Mouse (Mus musculus) forebrain, embryonic 10.5 days (tissue): ENCODE data around the gene Rnf135. TPM values are rescaled to one million over a fixed set of nuclear protein-coding genes. Genes with fewer than 3 reads are reported as not detected.
"Not testable (repeated sequence)": the region's sequence is repeated elsewhere in the genome, so short reads cannot be mapped to it uniquely, and the experiment has no call there.

ENCODE experiments used
- DNase-seq: peaks from one replicate; pipeline ENCODE4 v3.0.0-alpha.2; 2017; ENCODE audit warnings: low spot score; ENCODE audit errors: extremely low spot score
- H3K27ac ChIP-seq: fragments of 300-500 bp; sonication (generic); 2 replicates; pipeline ENCODE4 v1.5.1; 2016; ENCODE audit warnings: mild to moderate bottlenecking
- H3K27me3 ChIP-seq: fragments of 300-500 bp; sonication (generic); 2 replicates; pipeline ENCODE4 v1.6.1; 2016; ENCODE audit warnings: mild to moderate bottlenecking; ENCODE audit not compliant: poor library complexity, severe bottlenecking
- H3K36me3 ChIP-seq: fragments of 300-500 bp; sonication (generic); replicated peaks from 2 replicates; pipeline ENCODE4 v1.6.1; 2016; ENCODE audit warnings: mild to moderate bottlenecking, moderate library complexity
- H3K4me1 ChIP-seq: fragments of 300-500 bp; sonication (generic); 2 replicates; pipeline ENCODE4 v1.6.1; 2016
- H3K4me3 ChIP-seq: fragments of 300-500 bp; sonication (generic); 2 replicates; pipeline ENCODE4 v1.5.1; 2016; ENCODE audit warnings: mild to moderate bottlenecking, moderate library complexity
- H3K9me3 ChIP-seq: fragments of 300-500 bp; sonication (generic); 2 replicates; pipeline ENCODE4 v1.6.1; 2016; ENCODE audit warnings: mild to moderate bottlenecking, moderate library complexity
- WGBS: fragments of 180-500 bp; shearing (Covaris S2); methylation state at CpG from one replicate; pipeline ENCODE4 v1.1.7; 2016; 5-methylcytosine and 5-hydroxymethylcytosine counted together
- polyA plus RNA-seq: library from polyadenylated mRNA; unstranded; fragments of >200 nt; fragmentation: Nextera tagmentation; extraction: Ambion mirVana; gene quantifications from 2 replicates; pipeline ENCODE4 v1.2.1, GENCODE M21; 2016

Gene Rnf135
- polyA plus RNA-seq, 1 experiment from 2014 or later, result 4.5 TPM

GRCm38 (mm10) chr11:80215291-80215690 is 31.6 kb downstream of the Rnf135 start:
- Histone ChIP-seq H3K27ac (no peak overlapping the region), H3K36me3 (peaks cover 49% of the 10 kb centered on the region), H3K27me3 (no peaks in the 10 kb centered on the region), H3K4me1 (peaks cover 5% of the 10 kb centered on the region), H3K9me3 (no peaks in the 10 kb centered on the region), H3K4me3 (no peak overlapping the region)
- DNase-seq, result no peak
- 83% methylated on average over 3 of the region's 3 CpGs for WGBS

GRCm38 (mm10) chr11:80218657-80219293 is 35.1 kb downstream of the Rnf135 start:
- Histone ChIP-seq H3K27ac (no peak overlapping the region), H3K27me3 (no peaks in the 10 kb centered on the region), H3K4me1 (no peaks in the 10 kb centered on the region), H3K9me3 (no peaks in the 10 kb centered on the region), H3K4me3 (no peak overlapping the region), H3K36me3 (peaks cover 63% of the 10 kb centered on the region)
- DNase-seq, result no peak
- 90% methylated on average over 11 of the region's 11 CpGs for WGBS

- 98% methylated on average over 5 of the region's 5 CpGs for WGBS
- not testable (repeated sequence) for H3K27me3 ChIP-seq, H3K4me1 ChIP-seq, H3K4me3 ChIP-seq, H3K9me3 ChIP-seq, DNase-seq, H3K27ac ChIP-seq
- peaks cover 87% of the 10 kb centered on the region for H3K36me3 ChIP-seq
Measured at GRCm38 (mm10) chr11:80230066-80230465, 46.4 kb downstream of the Rnf135 start.

GRCm38 (mm10) chr11:80237278-80237677 is 53.6 kb downstream of the Rnf135 start:
- Histone ChIP-seq H3K4me1 (no peaks in the 10 kb centered on the region), H3K36me3 (peaks cover 74% of the 10 kb centered on the region), H3K9me3 (no peaks in the 10 kb centered on the region), H3K4me3 (no peak overlapping the region), H3K27me3 (no peaks in the 10 kb centered on the region), H3K27ac (no peak overlapping the region)
- 88% methylated on average over 3 of the region's 3 CpGs for WGBS
- no peak for DNase-seq

GRCm38 (mm10) chr11:80238306-80238705 is 54.7 kb downstream of the Rnf135 start:
- peaks cover 74% of the 10 kb centered on the region for H3K36me3 ChIP-seq
- H3K9me3 ChIP-seq, result no peaks in the 10 kb centered on the region
- H3K4me3 ChIP-seq, result no peak overlapping the region
- H3K4me1 ChIP-seq, result no peaks in the 10 kb centered on the region
- no peak for DNase-seq
- H3K27me3 ChIP-seq, result no peaks in the 10 kb centered on the region
- H3K27ac ChIP-seq, result no peak overlapping the region
- 90% methylated on average over 4 of the region's 4 CpGs for WGBS

GRCm38 (mm10) chr11:80247026-80247425 is 63.4 kb downstream of the Rnf135 start:
- Histone ChIP-seq H3K27me3 (no peaks in the 10 kb centered on the region), H3K4me1 (no peaks in the 10 kb centered on the region), H3K9me3 (no peaks in the 10 kb centered on the region), H3K4me3 (no peak overlapping the region), H3K27ac (no peak overlapping the region), H3K36me3 (peaks cover 98% of the 10 kb centered on the region)
- DNase-seq, result no peak

- WGBS, result 93% methylated on average over 3 of the region's 3 CpGs
- H3K9me3 ChIP-seq, result no peaks in the 10 kb centered on the region
- DNase-seq, result no peak
- no peak overlapping the region for H3K27ac ChIP-seq
- no peaks in the 10 kb centered on the region for H3K4me1 ChIP-seq
- H3K36me3 ChIP-seq, result peaks cover 98% of the 10 kb centered on the region
- no peak overlapping the region for H3K4me3 ChIP-seq
- H3K27me3 ChIP-seq, result no peaks in the 10 kb centered on the region
Measured at GRCm38 (mm10) chr11:80248531-80248930, 64.9 kb downstream of the Rnf135 start.

Other genes with a start within 250 kb of the Rnf135 start
- 80.1 and 81.2 TPM in 2 replicates for gene Utp6, start 221.5 kb upstream of the Rnf135 start, polyA plus RNA-seq
- 23.1 and 23.7 TPM in 2 replicates for gene Suz12, start 190.7 kb upstream of the Rnf135 start, polyA plus RNA-seq
- gene Crlf3, start 102.9 kb upstream of the Rnf135 start, polyA plus RNA-seq, result 40.6 and 45.7 TPM in 2 replicates
- gene Atad5, start 94.5 kb upstream of the Rnf135 start, polyA plus RNA-seq, result 20.3 and 20.7 TPM in 2 replicates
- 33.9 and 38.2 TPM in 2 replicates for gene Tefm, start 41.7 kb upstream of the Rnf135 start, polyA plus RNA-seq
- gene Adap2, start 29.7 kb upstream of the Rnf135 start, polyA plus RNA-seq, result 0.73 and 0.77 TPM in 2 replicates
- gene Rhot1, start 25.2 kb downstream of the Rnf135 start, polyA plus RNA-seq, result 50.4 and 53.3 TPM in 2 replicates
- 3.1 and 3.6 TPM in 2 replicates for gene Rhbdl3, start 117.1 kb downstream of the Rnf135 start, polyA plus RNA-seq
- gene 5730455P16Rik, start 194.2 kb downstream of the Rnf135 start, polyA plus RNA-seq, result 26.5 and 29.4 TPM in 2 replicates
- 301 and 320 TPM in 2 replicates for gene Zfp207, start 199.4 kb downstream of the Rnf135 start, polyA plus RNA-seq
- 414 and 424 TPM in 2 replicates for gene Psmd11, start 244.8 kb downstream of the Rnf135 start, polyA plus RNA-seq